Mouse (Mus musculus): ENCODE results near the gene Kcnk4.

DNA sequence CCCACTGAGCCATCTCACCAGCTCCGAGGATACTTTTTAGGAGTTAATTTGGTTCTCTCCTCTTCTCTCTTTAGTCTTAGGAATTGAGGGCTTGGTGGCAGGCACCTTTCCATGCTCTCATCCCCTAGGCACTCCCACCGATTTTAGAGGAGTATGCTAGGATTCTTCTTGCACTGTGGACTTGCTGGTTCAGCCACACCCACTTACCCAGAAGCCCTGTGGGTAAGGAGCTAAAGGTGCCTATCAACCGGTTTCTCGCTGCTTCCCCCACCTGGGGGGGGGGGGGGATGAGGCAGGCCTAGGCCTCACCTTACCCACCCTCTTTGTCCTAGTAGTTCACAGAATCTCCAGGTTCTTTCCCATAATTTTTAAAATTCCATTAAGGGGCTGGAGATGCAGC lies 13.4 kb upstream of the Kcnk4 start:
- TF ChIP-seq EP300 (IDR thresholded peaks at IDR 0.05) (no peak), CTCF (IDR thresholded peaks at IDR 0.05) (no peak)
